Mouse (Mus musculus) CH12.LX (cell line): Measurements from ENCODE around the gene Efhd2. TPM values are rescaled to one million over a fixed set of nuclear protein-coding genes. Genes with fewer than 3 reads are reported as not detected.

Experiments
- DNase-seq: peaks from one replicate; pipeline ENCODE4 v3.0.0-alpha.2; 2013; ENCODE audit errors: extremely low read depth
- H3K27ac ChIP-seq: 2 replicates; pipeline ENCODE4 v1.5.1; 2012; ENCODE audit warnings: low read depth, mild to moderate bottlenecking, control low read depth, moderate library complexity; ENCODE audit not compliant: insufficient read depth
- H3K27me3 ChIP-seq: replicated peaks from 2 replicates; pipeline ENCODE3; 2012; ENCODE audit warnings: inconsistent platforms
- H3K36me3 ChIP-seq, 2 experiments: replicated peaks in 1 of 2; 2 replicates each; pipeline versions ENCODE3 to v1.6.1; 2012; ENCODE audit warnings: inconsistent platforms in 1 of 2, low read length in 1 of 2, mild to moderate bottlenecking in 1 of 2, mixed read lengths in 1 of 2, moderate library complexity in 1 of 2; ENCODE audit not compliant: control insufficient read depth in 1 of 2, insufficient read depth in 1 of 2
- H3K4me1 ChIP-seq, 2 experiments: 2 replicates each; pipeline ENCODE4 v1.6.1; 2012; ENCODE audit warnings: inconsistent platforms in 1 of 2, moderate library complexity in 1 of 2; ENCODE audit not compliant: insufficient read depth in 2 of 2, control insufficient read depth in 1 of 2
- H3K4me2 ChIP-seq: 2 replicates; pipeline ENCODE4 v1.6.1; 2012; ENCODE audit warnings: low read depth, mild to moderate bottlenecking, control low read depth; ENCODE audit not compliant: poor library complexity, insufficient read depth, severe bottlenecking
- H3K4me3 ChIP-seq, 3 experiments: fragments of 150-350 bp in 1 of 3; sonication (generic) in 1 of 3; replicated peaks in 1 of 3; 2 replicates each; pipeline versions ENCODE3 to v1.5.1; 2011 to 2012; ENCODE audit warnings: low read depth in 2 of 3, low read length in 2 of 3, mild to moderate bottlenecking in 2 of 3, moderate library complexity in 2 of 3, control low read depth in 1 of 3, improper control_type of control experiment in 1 of 3, inconsistent platforms in 1 of 3, mixed read lengths in 1 of 3; ENCODE audit not compliant: poor library complexity in 1 of 3
- H3K79me2 ChIP-seq: replicated peaks from 2 replicates; pipeline ENCODE4 v1.6.1; 2012; ENCODE audit warnings: mild to moderate bottlenecking, moderate library complexity; ENCODE audit not compliant: control insufficient read depth, poor library complexity, insufficient read depth, severe bottlenecking; ENCODE audit errors: extremely low read depth
- H3K9ac ChIP-seq: 2 replicates; pipeline ENCODE4 v1.6.1; 2012; ENCODE audit warnings: low read depth, mild to moderate bottlenecking, control low read depth, moderate library complexity; ENCODE audit not compliant: insufficient read depth
- H3K9me3 ChIP-seq: replicated peaks from 2 replicates; pipeline ENCODE3; 2012; ENCODE audit warnings: low read length, inconsistent platforms, mixed read lengths
- BHLHE40 ChIP-seq: IDR thresholded peaks from 2 replicates; pipeline ENCODE4 v1.6.1; 2011; ENCODE audit warnings: mild to moderate bottlenecking, low read depth, low read length, improper control_type of control experiment
- CHD1 ChIP-seq: IDR thresholded peaks from 2 replicates; pipeline ENCODE4 v1.6.1; 2012; ENCODE audit warnings: low read depth, low read length, improper control_type of control experiment, inconsistent platforms
- CTCF ChIP-seq, 2 experiments: IDR thresholded peaks in 1 of 2; conservative IDR thresholded peaks in 1 of 2; 2 replicates each; pipeline ENCODE4 v1.5.1; 2011 to 2012; ENCODE audit warnings: low read depth in 2 of 2, low read length in 2 of 2, improper control_type of control experiment in 1 of 2, inconsistent platforms in 1 of 2, mild to moderate bottlenecking in 1 of 2, moderate library complexity in 1 of 2
- ELF1 ChIP-seq: IDR thresholded peaks from 2 replicates; pipeline ENCODE4 v1.6.1; 2014; ENCODE audit warnings: low read depth, mild to moderate bottlenecking, inconsistent platforms, low read length, improper control_type of control experiment
- EP300 ChIP-seq: IDR thresholded peaks from 2 replicates; pipeline ENCODE4 v1.6.1; 2011; ENCODE audit warnings: low read length, improper control_type of control experiment
- ETS1 ChIP-seq: conservative IDR thresholded peaks from 2 replicates; pipeline ENCODE4 v1.6.1; 2012; ENCODE audit warnings: low read depth, mild to moderate bottlenecking, inconsistent platforms, low read length, improper control_type of control experiment, moderate library complexity
- GABPA ChIP-seq: IDR thresholded peaks from 2 replicates; pipeline ENCODE4 v1.6.1; 2012; ENCODE audit warnings: low read depth, low read length, improper control_type of control experiment, inconsistent platforms; ENCODE audit not compliant: insufficient replicate concordance
- HCFC1 ChIP-seq: IDR thresholded peaks from 2 replicates; pipeline ENCODE4 v1.6.1; 2012; ENCODE audit warnings: low read depth, mild to moderate bottlenecking, inconsistent platforms, low read length, improper control_type of control experiment
- IRF4 ChIP-seq: IDR thresholded peaks from 2 replicates; pipeline ENCODE4 v1.6.1; 2014; ENCODE audit warnings: low read depth, mild to moderate bottlenecking, inconsistent platforms, low read length, improper control_type of control experiment
- KAT2A ChIP-seq: IDR thresholded peaks from 2 replicates; pipeline ENCODE4 v1.6.1; 2012; ENCODE audit warnings: low read length, improper control_type of control experiment, inconsistent platforms; ENCODE audit not compliant: insufficient replicate concordance
- MAFK ChIP-seq: IDR thresholded peaks from 2 replicates; pipeline ENCODE4 v1.6.1; 2011; ENCODE audit warnings: low read length, improper control_type of control experiment; ENCODE audit not compliant: insufficient replicate concordance
- MAX ChIP-seq: IDR thresholded peaks from 2 replicates; pipeline ENCODE4 v1.6.1; 2011; ENCODE audit warnings: low read length, improper control_type of control experiment
- MEF2A ChIP-seq: IDR thresholded peaks from 2 replicates; pipeline ENCODE4 v1.6.1; 2014; ENCODE audit warnings: low read depth, mild to moderate bottlenecking, inconsistent platforms, low read length, improper control_type of control experiment, borderline replicate concordance
- MXI1 ChIP-seq: IDR thresholded peaks from 2 replicates; pipeline ENCODE4 v1.6.1; 2011; ENCODE audit warnings: mild to moderate bottlenecking, low read depth, low read length, improper control_type of control experiment
- MYC ChIP-seq: IDR thresholded peaks from 2 replicates; pipeline ENCODE4 v1.6.1; 2011; ENCODE audit warnings: low read depth, mild to moderate bottlenecking, improper control_type of control experiment, low read length
- NELFE ChIP-seq: IDR thresholded peaks from 2 replicates; pipeline ENCODE4 v1.6.1; 2011; ENCODE audit warnings: low read depth, low read length, improper control_type of control experiment
- PAX5 ChIP-seq: IDR thresholded peaks from 2 replicates; pipeline ENCODE4 v1.6.1; 2012; ENCODE audit warnings: low read length, inconsistent platforms, mixed read lengths
- POLR2AphosphoS2 ChIP-seq: IDR thresholded peaks from 2 replicates; pipeline ENCODE4 v1.6.1; 2011; ENCODE audit warnings: low read depth, low read length, improper control_type of control experiment
- RAD21 ChIP-seq: IDR thresholded peaks from 2 replicates; pipeline ENCODE4 v1.6.1; 2011; ENCODE audit warnings: low read depth, mild to moderate bottlenecking, low read length, improper control_type of control experiment, moderate library complexity
- RCOR1 ChIP-seq: conservative IDR thresholded peaks from 2 replicates; pipeline ENCODE4 v1.6.1; 2012; ENCODE audit warnings: low read depth, mild to moderate bottlenecking, inconsistent platforms, low read length, improper control_type of control experiment
- SIN3A ChIP-seq: IDR thresholded peaks from 2 replicates; pipeline ENCODE4 v1.6.1; 2012; ENCODE audit warnings: low read length, improper control_type of control experiment, inconsistent platforms
- SMC3 ChIP-seq: IDR thresholded peaks from 2 replicates; pipeline ENCODE4 v1.6.1; 2011; ENCODE audit warnings: low read depth, low read length, improper control_type of control experiment
- TBP ChIP-seq: conservative IDR thresholded peaks from 2 replicates; pipeline ENCODE4 v1.6.1; 2011; ENCODE audit warnings: low read depth, low read length, improper control_type of control experiment
- TCF12 ChIP-seq: IDR thresholded peaks from 2 replicates; pipeline ENCODE4 v1.6.1; 2014; ENCODE audit warnings: low read depth, mild to moderate bottlenecking, inconsistent platforms, low read length, improper control_type of control experiment
- UBTF ChIP-seq: IDR thresholded peaks from 2 replicates; pipeline ENCODE4 v1.6.1; 2012; ENCODE audit warnings: low read depth, mild to moderate bottlenecking, inconsistent platforms, low read length, improper control_type of control experiment, moderate library complexity
- ZC3H11A ChIP-seq: IDR thresholded peaks from 2 replicates; pipeline ENCODE4 v1.6.1; 2012; ENCODE audit warnings: low read depth, mild to moderate bottlenecking, inconsistent platforms, low read length, improper control_type of control experiment
- ZMIZ1 ChIP-seq: IDR thresholded peaks from 2 replicates; pipeline ENCODE4 v1.6.1; 2012; ENCODE audit warnings: low read depth, mild to moderate bottlenecking, inconsistent platforms, low read length, improper control_type of control experiment
- dilution Hi-C: fragments of 300-500 bp; cut with MboI; formaldehyde crosslinking; loops from 2 replicates; pipeline ENCODE4 v1.14.3; 2020; ENCODE audit warnings: low sequenced_read_pairs; ENCODE audit not compliant: extremely low pct_unique_long_range_greater_than_20kb, extremely low pct_ligation_motif_present
- in situ Hi-C: fragments of 300-500 bp; cut with MboI; formaldehyde crosslinking; loops from 3 replicates; pipeline ENCODE4 v1.14.3; 2019; ENCODE audit warnings: low sequenced_read_pairs, low pct_ligation_motif_present, low pct_unique_long_range_greater_than_20kb, mixed read lengths
- polyA plus RNA-seq: library from polyadenylated mRNA; unstranded; fragments of >175 nt; gene quantifications from 2 replicates; pipeline ENCODE4 v1.2.1, GENCODE M21; 2012; ENCODE audit warnings: low read depth; ENCODE audit not compliant: insufficient read length
- total RNA-seq, 2 experiments: library from RNA; depleted of rRNA; stranded (reverse); fragments of 300-350 nt in 1 of 2; fragments of >200 nt in 1 of 2; gene quantifications; 2 replicates each; pipeline ENCODE4 v1.2.3; 2012 to 2014

The Efhd2 gene
- total and polyA plus RNA-seq, 3 experiments = 43.8 to 143 (median 44.1) TPM

DNA sequence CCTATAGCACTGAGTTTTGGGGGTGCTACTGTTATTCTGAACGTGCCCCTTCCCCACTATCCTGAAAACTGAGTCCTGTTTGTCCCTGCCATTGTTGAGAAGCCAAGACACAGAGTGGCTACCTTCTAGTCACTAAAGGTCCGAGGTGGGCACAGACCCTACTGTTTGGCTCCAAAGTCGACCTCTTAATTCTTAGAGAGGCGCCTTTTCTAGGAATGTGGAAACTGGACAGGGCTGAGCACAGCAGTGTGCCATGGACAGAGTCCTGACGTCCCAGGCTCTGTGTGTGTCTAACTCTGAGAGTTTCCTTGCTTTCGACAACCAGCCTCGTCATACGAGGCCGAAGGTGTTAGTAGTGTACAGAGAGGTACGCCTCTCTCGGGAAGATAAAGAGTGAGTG lies 25.7 kb upstream of the Efhd2 start:
- no peak overlapping the region for H3K4me2 ChIP-seq
- in situ Hi-C loops = no loop called here
- no peak overlapping the region for H3K27ac ChIP-seq
- no peaks in the 10 kb centered on the region for H3K9me3 ChIP-seq
- peaks cover 0 to 8% of the 10 kb centered on the region in 2 experiments; a peak in 1 of 4 replicates for H3K4me1 ChIP-seq
- H3K4me3 ChIP-seq = no peak overlapping the region
- H3K36me3 ChIP-seq = peaks cover 0 to 12% of the 10 kb centered on the region in 2 experiments
- H3K9ac ChIP-seq = no peak overlapping the region
- H3K27me3 ChIP-seq = no peaks in the 10 kb centered on the region
- no peaks in the 10 kb centered on the region for H3K79me2 ChIP-seq
- dilution Hi-C loops = no loop called here
- DNase-seq = no peak
- TF ChIP-seq MYC (no peak), HCFC1 (no peak), ZC3H11A (no peak), TCF12 (no peak), BHLHE40 (no peak), ELF1 (no peak), MEF2A (no peak), NELFE (no peak), CHD1 (no peak), IRF4 (no peak), SMC3 (no peak), GABPA (no peak), RAD21 (no peak), PAX5 (no peak), MAFK (no peak), SIN3A (no peak)
- TF ChIP-seq, all 38 proteins: peak for 0

- Histone ChIP-seq H3K9me3 (no peaks in the 10 kb centered on the region), H3K79me2 (no peaks in the 10 kb centered on the region), H3K4me2 (no peak overlapping the region), H3K4me1 (peaks cover 0 to 8% of the 10 kb centered on the region in 2 experiments; a peak in 1 of 4 replicates), H3K36me3 (peaks cover 0 to 10% of the 10 kb centered on the region in 2 experiments), H3K27me3 (no peaks in the 10 kb centered on the region), H3K9ac (no peak overlapping the region), H3K4me3 (no peak overlapping the region), H3K27ac (no peak overlapping the region)
- no peak for DNase-seq
- TF ChIP-seq POLR2AphosphoS2 (no peak), KAT2A (no peak), RAD21 (no peak), NELFE (no peak), RCOR1 (no peak), EP300 (no peak), UBTF (no peak), CTCF (conservative IDR thresholded peaks at IDR 0.05 in 1 of 2, IDR thresholded peaks at IDR 0.05 in 1 of 2; ENCODE audit: low read depth in 2 of 2, low read length in 2 of 2) (no peak), IRF4 (no peak), ETS1 (no peak), GABPA (no peak), MAFK (no peak), SMC3 (no peak), MAX (no peak), SIN3A (no peak), MXI1 (no peak), TBP (no peak), ZMIZ1 (no peak), CHD1 (no peak)
- in situ Hi-C loops (no loop called here), dilution Hi-C loops (no loop called here)
Observed at GRCm38 (mm10) chr4:141899936-141900335, 25.2 kb upstream of the Efhd2 start.
